In genomic region chr8:86888058-86888939, GRCm38 (mm10) we compare ENCODE assay signal across 10 mouse cellular contexts. TPM values are rescaled to one million over a fixed set of nuclear protein-coding genes. Genes with fewer than 3 reads are reported as not detected.
DNase-seq lines count a peak whose midpoint lies in the region; ATAC-seq and TF ChIP-seq lines count a peak whose summit lies in the region.
"Had no signal": no experiment of that assay in that cellular context is flagged by ENCODE, and none has a peak within 500 bp of the region (broad histone marks: within the 10 kb centered on the region; RNA-seq: fewer than 3 reads in every experiment).

No protein-coding gene starts in this region.

- no peaks in the 10 kb centered on the region for H3K27me3 ChIP-seq in spleen, adult 2 months (ENCODE audit: control insufficient read depth, insufficient read depth, low read length)
- no peaks in the 10 kb centered on the region; the same call in 1 of the 2 replicates for H3K27me3 ChIP-seq in liver, embryonic 15.5 days
- H3K27me3 ChIP-seq: embryonic facial prominence, embryonic 13.5 days; liver, embryonic 13.5 days had no signal

- peak; percentile 22; the same call in 1 of the 2 replicates for ATAC-seq in liver, embryonic 15.5 days (ENCODE audit: insufficient read depth)

- no peak for TF ChIP-seq CTCF in spleen, adult 2 months (IDR thresholded peaks at IDR 0.05; ENCODE audit: extremely low read depth, insufficient read depth, insufficient read length, insufficient replicate concordance)

- TF ChIP-seq POLR2A in spleen, adult 2 months (IDR thresholded peaks at IDR 0.05; ENCODE audit: low read depth, low read length) = no peak

- no peak overlapping the region for H3K4me3 ChIP-seq in spleen, adult 2 months (ENCODE audit: extremely low read depth, insufficient read depth, insufficient read length)
- no peak overlapping the region for H3K4me3 ChIP-seq in liver, embryonic 15.5 days (replicated peaks)
- H3K4me3 ChIP-seq: embryonic facial prominence, embryonic 13.5 days; liver, embryonic 13.5 days had no signal

- DNase-seq in spleen, adult 2 months (ENCODE audit: low read depth in 1 of 2, low spot score in 2 of 2) = no peak
- no peak for DNase-seq in spleen, adult 18-20 months
- peak; percentile 76 for DNase-seq in heart, adult 8-10 months (ENCODE audit: low spot score)
- no peak for DNase-seq in cerebellum, postnatal 10 days
- DNase-seq in cerebellum, postnatal 4 days (ENCODE audit: low spot score in 2 of 2) = no peak
- DNase-seq in urinary bladder, adult 2 months (ENCODE audit: low spot score) = no peak
- no peak for DNase-seq in gastrocnemius, adult 18-20 months (ENCODE audit: low spot score)
- DNase-seq: liver, embryonic 13.5 days had no signal

- peak overlapping the region; percentile 11; the same call in 1 of the 2 replicates for H3K4me2 ChIP-seq in liver, embryonic 15.5 days
- H3K4me2 ChIP-seq: embryonic facial prominence, embryonic 13.5 days; liver, embryonic 13.5 days had no signal

- 12% methylated on average over 11 of the region's 11 CpGs for WGBS in spleen, adult 2 months
- 13% methylated on average over 11 of the region's 11 CpGs for WGBS in liver, embryonic 15.5 days (ENCODE audit: insufficient replicate concordance)

- no peaks in the 10 kb centered on the region for H3K9me3 ChIP-seq in liver, embryonic 15.5 days (replicated peaks)
- H3K9me3 ChIP-seq: embryonic facial prominence, embryonic 13.5 days; liver, embryonic 13.5 days had no signal

- peak overlapping the region; percentile 48; the same call in 1 of the 2 replicates for H3K27ac ChIP-seq in spleen, adult 2 months (ENCODE audit: insufficient read depth, low read length)
- peak overlapping the region; percentile 68 for H3K27ac ChIP-seq in liver, embryonic 15.5 days (replicated peaks)
- H3K27ac ChIP-seq: embryonic facial prominence, embryonic 13.5 days; liver, embryonic 13.5 days had no signal

- 0 out of 2 replicates have a peak, but pooled peaks cover 3% of the 10 kb centered on the region for H3K4me1 ChIP-seq in spleen, adult 2 months (ENCODE audit: control insufficient read depth, insufficient read depth, insufficient read length)
- H3K4me1 ChIP-seq in liver, embryonic 15.5 days (replicated peaks) = peaks cover 25% of the 10 kb centered on the region

- H3K36me3 ChIP-seq in spleen, adult 2 months (ENCODE audit: control insufficient read depth, insufficient read depth, low read length) = no peaks in the 10 kb centered on the region
- no peaks in the 10 kb centered on the region for H3K36me3 ChIP-seq in liver, embryonic 15.5 days (replicated peaks)
- H3K36me3 ChIP-seq: embryonic facial prominence, embryonic 13.5 days; liver, embryonic 13.5 days had no signal

- no peak overlapping the region for H3K9ac ChIP-seq in liver, embryonic 15.5 days
- H3K9ac ChIP-seq: embryonic facial prominence, embryonic 13.5 days; liver, embryonic 13.5 days had no signal

RNA-seq across cellular contexts. Expression of gene N4bp1, which starts 3.2 kb away (rescaled TPM):
- polyA plus RNA-seq in spleen, adult 2 months (2012; rRNA removed) = 10.7 and 11.0 TPM in 2 replicates
- total RNA-seq in heart, adult 8-10 months (2022) = 10 to 100 TPM; 15.8 to 17.9 (median 16.3) TPM
- 2.3 and 2.6 TPM in 2 replicates for polyA plus RNA-seq in liver, embryonic 15.5 days (2015; fragmentation: Nextera tagmentation; extraction: Ambion mirVana)
- polyA plus RNA-seq in urinary bladder, adult 2 months (2012; rRNA removed) = 7.3 and 11.4 TPM in 2 replicates
- total RNA-seq in gastrocnemius, adult 18-20 months (2021) = 10 to 100 TPM; 16.4 to 18.2 TPM
